Mouse (Mus musculus): ENCODE measurements around the gene Gab3. TPM values are rescaled to one million over a fixed set of nuclear protein-coding genes. Genes with fewer than 3 reads are reported as not detected.

Gab3 gene
- polyA plus RNA-seq, 1 experiment: 0.01 TPM

GRCm38 (mm10) chrX:75085654-75086053, 396 bp upstream of the Gab3 start:
- no peak overlapping the region for H3ac ChIP-seq (ENCODE audit: control insufficient read depth, insufficient read length, low read depth)
- H3K27me3 ChIP-seq (ENCODE audit: control insufficient read depth, insufficient read depth, insufficient read length): no peaks in the 10 kb centered on the region
- TF ChIP-seq USF1 (IDR thresholded peaks at IDR 0.05; ENCODE audit: low read depth) (no peak), MYOD1 (IDR thresholded peaks at IDR 0.05; ENCODE audit: control insufficient read depth, insufficient read length, low read depth) (no peak), MAX (IDR thresholded peaks at IDR 0.05) (no peak), MYOG (IDR thresholded peaks at IDR 0.05; ENCODE audit: control insufficient read depth, extremely low read depth, insufficient read length) (no peak), CTCF (IDR thresholded peaks at IDR 0.05; ENCODE audit: control insufficient read depth, insufficient read depth, insufficient read length) (no peak), CEBPB (IDR thresholded peaks at IDR 0.05; ENCODE audit: low read depth) (no peak), FOSL1 (IDR thresholded peaks at IDR 0.05; ENCODE audit: insufficient read depth, low read length, poor library complexity, severe bottlenecking) (no peak)

GRCm38 (mm10) chrX:75083982-75084773, 1.1 kb downstream of the Gab3 start:
- Histone ChIP-seq H3K4me3 (ENCODE audit: insufficient read depth, poor library complexity, severe bottlenecking) (peak overlapping the region; percentile 11), H3K79me2 (ENCODE audit: control insufficient read depth, insufficient read depth) (no peaks in the 10 kb centered on the region), H3K79me3 (ENCODE audit: low read depth) (no peaks in the 10 kb centered on the region), H3K27me3 (ENCODE audit: control insufficient read depth, insufficient read depth, insufficient read length) (no peaks in the 10 kb centered on the region), H3ac (ENCODE audit: control insufficient read depth, insufficient read length, low read depth) (peak overlapping the region; percentile 57), H3K36me3 (ENCODE audit: control insufficient read depth, insufficient read depth) (no peaks in the 10 kb centered on the region)
- TF ChIP-seq MAX (IDR thresholded peaks at IDR 0.05) (no peak), MYOG (IDR thresholded peaks at IDR 0.05; ENCODE audit: control insufficient read depth, extremely low read depth, insufficient read length) (no peak), CTCF (IDR thresholded peaks at IDR 0.05; ENCODE audit: control insufficient read depth, insufficient read depth, insufficient read length) (no peak), MYOD1 (IDR thresholded peaks at IDR 0.05; ENCODE audit: control insufficient read depth, insufficient read length, low read depth) (no peak), CEBPB (IDR thresholded peaks at IDR 0.05; ENCODE audit: low read depth) (no peak), FOSL1 (IDR thresholded peaks at IDR 0.05; ENCODE audit: insufficient read depth, low read length, poor library complexity, severe bottlenecking) (no peak)

More at GRCm38 (mm10) chrX:75085654-75086053, 396 bp upstream of the Gab3 start:
- Histone ChIP-seq H3K4me3 (ENCODE audit: insufficient read depth, poor library complexity, severe bottlenecking) (no peak overlapping the region), H3K79me2 (ENCODE audit: control insufficient read depth, insufficient read depth) (no peaks in the 10 kb centered on the region), H3K36me3 (ENCODE audit: control insufficient read depth, insufficient read depth) (no peaks in the 10 kb centered on the region), H3K79me3 (ENCODE audit: low read depth) (no peaks in the 10 kb centered on the region)

GRCm38 (mm10) chrX:75082351-75082750, 2.9 kb downstream of the Gab3 start:
- TF ChIP-seq FOSL1 (IDR thresholded peaks at IDR 0.05; ENCODE audit: insufficient read depth, low read length, poor library complexity, severe bottlenecking) (no peak), MYOG (IDR thresholded peaks at IDR 0.05; ENCODE audit: control insufficient read depth, extremely low read depth, insufficient read length) (no peak), MYOD1 (IDR thresholded peaks at IDR 0.05; ENCODE audit: control insufficient read depth, insufficient read length, low read depth) (no peak)
- Histone ChIP-seq H3K27me3 (ENCODE audit: control insufficient read depth, insufficient read depth, insufficient read length) (no peaks in the 10 kb centered on the region), H3K79me2 (ENCODE audit: control insufficient read depth, insufficient read depth) (no peaks in the 10 kb centered on the region), H3ac (ENCODE audit: control insufficient read depth, insufficient read length, low read depth) (no peak overlapping the region), H3K36me3 (ENCODE audit: control insufficient read depth, insufficient read depth) (no peaks in the 10 kb centered on the region), H3K79me3 (ENCODE audit: low read depth) (no peaks in the 10 kb centered on the region), H3K4me3 (ENCODE audit: insufficient read depth, poor library complexity, severe bottlenecking) (no peak overlapping the region)

GRCm38 (mm10) chrX:75056120-75056775, 29.0 kb downstream of the Gab3 start:
- Histone ChIP-seq H3ac (ENCODE audit: control insufficient read depth, insufficient read length, low read depth) (no peak overlapping the region), H3K4me3 (ENCODE audit: insufficient read depth, poor library complexity, severe bottlenecking) (no peak overlapping the region), H3K36me3 (ENCODE audit: control insufficient read depth, insufficient read depth) (no peaks in the 10 kb centered on the region), H3K27me3 (ENCODE audit: control insufficient read depth, insufficient read depth, insufficient read length) (no peaks in the 10 kb centered on the region), H3K79me2 (ENCODE audit: control insufficient read depth, insufficient read depth) (no peaks in the 10 kb centered on the region), H3K79me3 (ENCODE audit: low read depth) (no peaks in the 10 kb centered on the region)
- no peak for TF ChIP-seq MYOG (IDR thresholded peaks at IDR 0.05; ENCODE audit: control insufficient read depth, extremely low read depth, insufficient read length)
- no peak for TF ChIP-seq FOSL1 (IDR thresholded peaks at IDR 0.05; ENCODE audit: insufficient read depth, low read length, poor library complexity, severe bottlenecking)
- no peak for TF ChIP-seq CEBPB (IDR thresholded peaks at IDR 0.05; ENCODE audit: low read depth)
- TF ChIP-seq CTCF (IDR thresholded peaks at IDR 0.05; ENCODE audit: control insufficient read depth, insufficient read depth, insufficient read length): no peak
- TF ChIP-seq MAX (IDR thresholded peaks at IDR 0.05): no peak
- no peak for TF ChIP-seq USF1 (IDR thresholded peaks at IDR 0.05; ENCODE audit: low read depth)
- TF ChIP-seq MYOD1 (IDR thresholded peaks at IDR 0.05; ENCODE audit: control insufficient read depth, insufficient read length, low read depth): no peak

GRCm38 (mm10) chrX:75046921-75047635, 38.2 kb downstream of the Gab3 start:
- H3K79me2 ChIP-seq (ENCODE audit: control insufficient read depth, insufficient read depth): no peaks in the 10 kb centered on the region
- TF ChIP-seq MYOD1 (IDR thresholded peaks at IDR 0.05; ENCODE audit: control insufficient read depth, insufficient read length, low read depth) (no peak), USF1 (IDR thresholded peaks at IDR 0.05; ENCODE audit: low read depth) (no peak), MYOG (IDR thresholded peaks at IDR 0.05; ENCODE audit: control insufficient read depth, extremely low read depth, insufficient read length) (no peak), MAX (IDR thresholded peaks at IDR 0.05) (no peak), CTCF (IDR thresholded peaks at IDR 0.05; ENCODE audit: control insufficient read depth, insufficient read depth, insufficient read length) (no peak), FOSL1 (IDR thresholded peaks at IDR 0.05; ENCODE audit: insufficient read depth, low read length, poor library complexity, severe bottlenecking) (no peak), CEBPB (IDR thresholded peaks at IDR 0.05; ENCODE audit: low read depth) (no peak)
- H3K79me3 ChIP-seq (ENCODE audit: low read depth): no peaks in the 10 kb centered on the region
- no peak overlapping the region for H3ac ChIP-seq (ENCODE audit: control insufficient read depth, insufficient read length, low read depth)
- H3K36me3 ChIP-seq (ENCODE audit: control insufficient read depth, insufficient read depth): no peaks in the 10 kb centered on the region
- H3K4me3 ChIP-seq (ENCODE audit: insufficient read depth, poor library complexity, severe bottlenecking): no peak overlapping the region
- no peaks in the 10 kb centered on the region for H3K27me3 ChIP-seq (ENCODE audit: control insufficient read depth, insufficient read depth, insufficient read length)

Measured in C2C12 (cell line).